ENCODE assay signal across 14 mouse cellular contexts in the genomic region with DNA sequence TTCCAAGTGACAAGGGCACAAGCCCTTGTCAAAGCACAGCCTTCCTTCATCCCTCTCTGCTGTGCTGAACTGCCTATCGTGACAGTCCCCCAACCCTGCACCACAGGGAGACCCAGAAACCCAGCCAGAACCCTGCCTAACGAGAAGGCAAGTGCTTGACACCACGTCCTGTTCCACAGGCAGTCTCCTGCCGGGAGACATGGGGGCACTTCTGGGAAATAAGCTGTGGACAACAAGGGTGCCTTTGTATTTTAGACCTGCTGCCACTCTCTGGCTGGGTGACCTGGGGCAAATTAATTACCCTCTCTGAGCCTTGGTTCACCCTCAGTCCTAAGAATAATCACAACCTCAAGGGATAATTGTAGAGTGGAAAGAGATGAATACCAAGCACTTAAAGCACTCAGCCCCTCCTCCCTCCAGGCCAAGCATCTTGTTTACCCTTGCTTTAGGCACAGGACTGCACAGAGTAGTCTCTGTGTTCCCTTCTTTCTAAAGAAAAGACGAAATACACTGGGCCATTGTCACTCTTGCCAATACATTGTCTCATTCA.
DNase-seq lines count a peak whose midpoint lies in the region; ATAC-seq lines count a peak whose summit lies in the region.
"Had no signal": no experiment of that assay in that cellular context is flagged by ENCODE, and none has a peak within 500 bp of the region (broad histone marks: within the 10 kb centered on the region; RNA-seq: fewer than 3 reads in every experiment).

No protein-coding gene starts in this region.

- ATAC-seq in hindbrain, embryonic 12.5 days (ENCODE audit: low FRiP score): peak; percentile 82

- H3K4me2 ChIP-seq in hindbrain, embryonic 12.5 days (replicated peaks): no peak overlapping the region
- H3K4me2 ChIP-seq: heart, embryonic 11.5 days; limb, embryonic 13.5 days had no signal

- H3K27me3 ChIP-seq in hindbrain, embryonic 12.5 days: 0 out of 2 replicates have a peak, but pooled peaks cover 3% of the 10 kb centered on the region
- H3K27me3 ChIP-seq: CH12.LX; limb, embryonic 13.5 days had no signal

- no peak overlapping the region for H3K9ac ChIP-seq in hindbrain, embryonic 12.5 days
- H3K9ac ChIP-seq: limb, embryonic 13.5 days had no signal

- H3K27ac ChIP-seq in hindbrain, embryonic 12.5 days: peak overlapping the region; percentile 30; the same call in 1 of the 2 replicates
- H3K27ac ChIP-seq: limb, embryonic 13.5 days had no signal

- H3K36me3 ChIP-seq in hindbrain, embryonic 12.5 days: no peaks in the 10 kb centered on the region
- H3K36me3 ChIP-seq: limb, embryonic 13.5 days had no signal

- H3K4me3 ChIP-seq in hindbrain, embryonic 12.5 days: no peak overlapping the region
- H3K4me3 ChIP-seq: erythroblast, embryonic 14.5 days; limb, embryonic 13.5 days had no signal

- no peaks in the 10 kb centered on the region for H3K9me3 ChIP-seq in hindbrain, embryonic 12.5 days (replicated peaks)
- H3K9me3 ChIP-seq: limb, embryonic 13.5 days had no signal

- peak; percentile 51 to 67 for DNase-seq in right cerebral cortex, postnatal 10 days (ENCODE audit: low spot score in 2 of 2)
- no peak for DNase-seq in right cerebral cortex, adult 2 months (ENCODE audit: low spot score in 2 of 2)
- DNase-seq in mesoderm, embryonic 11.5 days (ENCODE audit: low read depth, low spot score): peak; percentile 56
- DNase-seq in heart, adult 11 months: no peak
- DNase-seq in testis, postnatal 10 days (ENCODE audit: low spot score): no peak
- DNase-seq in spleen, postnatal 10 days (ENCODE audit: low spot score in 2 of 2): no peak
- DNase-seq: kidney, adult 11 months; lung, postnatal 14 days; thymus, adult 2 months had no signal

- WGBS in hindbrain, embryonic 12.5 days: 15% methylated on average over 5 of the region's 5 CpGs

- H3K4me1 ChIP-seq in hindbrain, embryonic 12.5 days: peaks cover 25% of the 10 kb centered on the region

Comparison
In these comparisons a context has a peak if more than half of its experiments do, and no peak if none do; other contexts are left out.
1. DNase-seq: peak in right cerebral cortex, postnatal 10 days (2 of 2) and mesoderm, embryonic 11.5 days (single experiment); none in right cerebral cortex, adult 2 months (0 of 2), heart, adult 11 months (single experiment), testis, postnatal 10 days (single experiment) and spleen, postnatal 10 days (0 of 2).